Mouse (Mus musculus): ENCODE results near the gene Hist1h2bc. TPM values are rescaled to one million over a fixed set of nuclear protein-coding genes. Genes with fewer than 3 reads are reported as not detected.

Gene Hist1h2bc
- polyA plus RNA-seq, 1 experiment from 2014 or later, result 104 TPM

DNA sequence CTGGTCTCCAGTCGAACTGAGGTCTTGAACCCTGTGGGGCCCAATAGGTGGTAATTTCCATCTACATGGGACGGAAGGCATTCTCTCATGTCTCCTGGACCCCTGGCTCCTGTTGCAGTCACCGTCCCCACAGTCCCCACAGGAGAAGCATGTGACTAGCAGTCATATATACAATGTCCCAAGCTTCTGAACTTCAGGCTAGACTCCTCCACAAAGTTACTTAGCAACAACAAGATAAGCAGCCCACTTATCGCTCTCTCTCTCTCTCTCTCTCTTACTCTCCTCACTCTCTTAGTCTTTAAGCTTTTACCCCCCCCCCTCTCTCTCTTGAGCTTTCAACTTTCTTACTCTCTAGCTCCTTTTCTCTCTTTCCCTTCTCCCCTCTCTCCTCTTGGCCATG lies 40.2 kb downstream of the Hist1h2bc start:
- no peak for ATAC-seq (ENCODE audit: insufficient read depth, low FRiP score, low read depth)
- Histone ChIP-seq H3K4me3 (replicated peaks) (no peak overlapping the region), H3K4me2 (no peak overlapping the region), H3K4me1 (no peaks in the 10 kb centered on the region), H3K27me3 (replicated peaks) (no peaks in the 10 kb centered on the region), H3K9ac (no peak overlapping the region), H3K9me3 (no peaks in the 10 kb centered on the region), H3K36me3 (no peaks in the 10 kb centered on the region), H3K27ac (no peak overlapping the region)
- 71% methylated on average over 4 of the region's 4 CpGs for WGBS

DNA sequence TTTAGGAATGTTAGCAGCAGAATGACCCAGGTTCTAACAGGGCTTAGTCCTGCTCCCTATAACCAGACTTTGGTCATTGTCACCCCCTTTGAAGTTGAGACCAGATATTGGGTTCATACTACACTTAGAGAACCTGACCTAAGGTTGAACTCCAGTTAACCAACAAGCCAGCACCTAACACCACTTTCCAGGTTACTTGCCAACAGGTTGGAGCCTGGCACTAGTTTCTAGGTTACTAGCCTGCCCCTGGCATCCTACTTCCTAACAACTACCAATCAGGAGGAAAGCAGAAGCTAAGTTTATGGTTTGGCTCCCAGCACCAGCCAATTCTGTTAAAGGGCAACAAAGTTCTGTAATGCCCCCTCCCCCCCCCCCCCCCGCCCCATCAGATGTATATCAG lies 41.2 kb downstream of the Hist1h2bc start:
- no peaks in the 10 kb centered on the region for H3K4me1 ChIP-seq
- ATAC-seq (ENCODE audit: insufficient read depth, low FRiP score, low read depth), result no peak
- H3K27me3 ChIP-seq (replicated peaks), result no peaks in the 10 kb centered on the region
- no peak overlapping the region for H3K4me2 ChIP-seq
- H3K9ac ChIP-seq, result no peak overlapping the region
- no CpG with 5 or more reads among the region's 1 CpGs for WGBS
- no peaks in the 10 kb centered on the region for H3K9me3 ChIP-seq
- no peak overlapping the region for H3K27ac ChIP-seq
- H3K4me3 ChIP-seq (replicated peaks), result no peak overlapping the region
- H3K36me3 ChIP-seq, result no peaks in the 10 kb centered on the region

DNA sequence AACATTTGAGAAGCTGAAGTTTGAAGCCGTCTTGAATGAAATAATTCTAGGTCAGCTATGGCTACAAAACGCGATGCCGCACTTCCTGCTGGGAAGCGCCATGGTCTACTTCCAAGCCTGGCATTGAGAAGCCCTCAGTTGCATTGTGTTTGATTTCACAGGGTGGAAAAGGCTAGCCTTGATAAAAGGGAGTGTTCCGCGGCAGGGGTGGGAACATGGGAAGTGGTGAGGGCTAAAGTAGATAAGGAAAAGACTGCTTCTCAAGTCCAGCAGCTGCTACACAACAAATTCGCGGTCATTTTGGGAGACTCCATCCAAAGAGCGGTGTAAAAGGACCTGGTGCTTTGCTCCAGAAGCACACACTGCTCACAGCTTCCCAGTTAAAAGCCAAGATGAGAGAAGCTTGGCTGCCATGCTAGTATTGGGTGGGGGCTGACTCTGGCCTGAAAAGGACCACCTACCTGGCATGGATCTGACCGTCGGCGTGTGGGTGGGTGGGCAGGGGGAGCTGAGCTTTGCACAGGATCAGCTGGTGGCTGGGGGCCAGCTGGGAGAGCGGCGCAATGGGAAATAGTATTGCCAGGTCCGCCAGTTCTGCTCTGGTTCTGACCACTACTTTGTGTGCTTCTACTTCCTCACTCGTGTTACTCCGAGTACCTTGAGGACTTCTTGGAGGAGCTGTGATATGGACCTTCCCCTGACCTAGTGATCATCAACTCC lies 44.6 kb downstream of the Hist1h2bc start:
- H3K27me3 ChIP-seq (replicated peaks), result no peaks in the 10 kb centered on the region
- 81% methylated on average over 18 of the region's 18 CpGs for WGBS
- no peak for ATAC-seq (ENCODE audit: insufficient read depth, low FRiP score, low read depth)
- no peaks in the 10 kb centered on the region for H3K36me3 ChIP-seq
- no peak overlapping the region for H3K9ac ChIP-seq
- H3K4me1 ChIP-seq, result no peaks in the 10 kb centered on the region
- H3K9me3 ChIP-seq, result no peaks in the 10 kb centered on the region
- H3K27ac ChIP-seq, result peak overlapping the region; percentile 4; the same call in 1 of the 2 replicates
- no peak overlapping the region for H3K4me3 ChIP-seq (replicated peaks)
- H3K4me2 ChIP-seq, result no peak overlapping the region

DNA sequence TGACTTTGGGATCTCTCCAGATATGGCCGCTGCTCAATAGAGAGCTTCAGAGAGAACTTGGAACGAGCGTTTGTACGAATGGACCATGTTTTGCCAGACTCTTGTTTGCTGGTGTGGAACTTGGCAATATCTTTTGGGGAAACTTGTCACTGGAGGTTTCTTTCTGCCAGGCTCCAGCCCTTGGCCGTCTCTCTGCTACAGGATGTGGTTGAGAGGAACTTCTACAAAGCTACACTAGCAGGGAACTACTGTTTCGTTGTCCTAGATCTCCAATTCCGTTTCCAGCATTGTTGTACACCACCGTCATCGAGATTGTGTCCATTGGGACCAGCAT lies 45.2 kb downstream of the Hist1h2bc start:
- ATAC-seq (ENCODE audit: insufficient read depth, low FRiP score, low read depth), result no peak
- Histone ChIP-seq H3K4me2 (no peak overlapping the region), H3K4me3 (replicated peaks) (no peak overlapping the region), H3K9ac (no peak overlapping the region), H3K27me3 (replicated peaks) (no peaks in the 10 kb centered on the region), H3K36me3 (no peaks in the 10 kb centered on the region), H3K27ac (peak overlapping the region; percentile 4; the same call in 1 of the 2 replicates), H3K4me1 (no peaks in the 10 kb centered on the region), H3K9me3 (no peaks in the 10 kb centered on the region)
- 89% methylated on average over 9 of the region's 9 CpGs for WGBS

DNA sequence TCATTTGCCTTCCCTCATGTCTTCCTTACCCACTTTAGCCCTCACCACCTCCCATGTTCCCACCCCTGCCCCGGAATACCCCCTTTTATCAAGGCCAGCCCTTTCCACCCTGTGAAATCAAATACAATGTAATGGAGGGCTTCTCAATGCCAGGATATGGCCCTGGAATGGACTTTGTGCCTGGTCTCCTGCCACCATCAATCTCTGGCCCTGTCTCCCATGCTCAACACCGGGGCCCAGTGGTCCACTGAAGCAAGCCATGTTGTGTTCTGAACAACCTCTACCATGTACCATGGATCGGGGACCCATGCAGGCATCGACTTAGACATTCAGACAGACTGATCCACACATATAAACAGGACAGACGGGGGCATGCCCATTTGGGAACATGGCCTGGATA lies 45.7 kb downstream of the Hist1h2bc start:
- no peak overlapping the region for H3K4me2 ChIP-seq
- no peaks in the 10 kb centered on the region for H3K27me3 ChIP-seq (replicated peaks)
- H3K27ac ChIP-seq, result no peak overlapping the region
- no peaks in the 10 kb centered on the region for H3K4me1 ChIP-seq
- no peak overlapping the region for H3K9ac ChIP-seq
- H3K9me3 ChIP-seq, result no peaks in the 10 kb centered on the region
- 90% methylated on average over 5 of the region's 5 CpGs for WGBS
- H3K36me3 ChIP-seq, result no peaks in the 10 kb centered on the region
- no peak for ATAC-seq (ENCODE audit: insufficient read depth, low FRiP score, low read depth)
- H3K4me3 ChIP-seq (replicated peaks), result no peak overlapping the region

DNA sequence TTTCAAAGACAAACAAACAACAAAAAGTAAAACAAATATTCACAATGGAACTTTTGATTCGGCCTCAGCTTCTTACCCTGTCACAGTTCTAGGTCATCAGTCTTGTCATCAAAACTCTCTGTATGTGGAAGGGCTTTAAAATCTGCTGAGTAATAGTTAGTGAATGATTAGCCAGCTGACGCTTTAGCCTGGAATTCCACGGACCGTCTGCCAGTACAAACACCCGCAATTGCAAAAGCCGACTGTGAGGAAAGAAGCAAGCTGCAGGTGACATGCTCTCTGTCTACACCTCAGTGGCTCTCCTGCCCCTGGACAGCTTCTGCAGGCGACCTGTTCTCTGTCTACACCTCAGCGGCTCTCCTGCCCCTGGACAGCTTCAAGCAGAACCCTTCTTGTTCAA lies 46.5 kb downstream of the Hist1h2bc start:
- ATAC-seq (ENCODE audit: insufficient read depth, low FRiP score, low read depth), result peak; percentile 72
- H3K36me3 ChIP-seq, result no peaks in the 10 kb centered on the region
- H3K27me3 ChIP-seq (replicated peaks), result no peaks in the 10 kb centered on the region
- no peaks in the 10 kb centered on the region for H3K4me1 ChIP-seq
- no peak overlapping the region for H3K4me3 ChIP-seq (replicated peaks)
- no peaks in the 10 kb centered on the region for H3K9me3 ChIP-seq
- WGBS, result 18% methylated on average over 8 of the region's 8 CpGs
- no peak overlapping the region for H3K9ac ChIP-seq
- no peak overlapping the region for H3K4me2 ChIP-seq
- no peak overlapping the region for H3K27ac ChIP-seq

DNA sequence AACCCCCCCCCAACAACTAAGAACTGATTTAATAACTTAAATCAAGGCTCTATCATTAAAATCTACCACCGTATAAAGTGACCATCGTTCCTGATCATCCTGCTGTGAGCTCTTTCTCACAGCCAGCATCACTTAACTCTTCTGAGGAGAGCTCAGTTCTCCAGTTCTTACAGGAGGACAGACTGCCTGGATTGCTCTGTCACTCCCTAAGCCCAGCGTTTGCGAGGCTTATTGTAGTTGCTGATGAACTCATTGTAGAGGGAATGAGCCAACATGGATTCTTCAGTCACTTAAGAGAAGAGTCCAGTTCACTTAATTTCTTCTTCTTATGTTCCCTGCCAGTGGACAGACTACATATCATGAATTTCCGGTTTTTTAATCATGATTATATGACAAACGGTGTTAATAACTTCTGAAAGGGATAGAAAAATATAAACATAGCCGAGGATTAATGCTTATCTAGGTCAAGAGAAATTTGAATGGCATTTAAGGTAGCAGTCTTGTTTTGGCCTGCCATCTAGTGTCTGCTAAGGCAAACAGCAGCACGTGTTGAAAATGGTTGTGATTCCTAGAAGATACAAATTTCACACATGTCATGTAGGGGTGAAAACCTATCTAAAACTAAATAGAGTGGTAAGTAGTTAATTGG lies 48.3 kb downstream of the Hist1h2bc start:
- Histone ChIP-seq H3K4me1 (no peaks in the 10 kb centered on the region), H3K9me3 (no peaks in the 10 kb centered on the region), H3K36me3 (no peaks in the 10 kb centered on the region), H3K9ac (no peak overlapping the region), H3K4me2 (no peak overlapping the region), H3K4me3 (replicated peaks) (no peak overlapping the region), H3K27me3 (replicated peaks) (no peaks in the 10 kb centered on the region), H3K27ac (no peak overlapping the region)
- 25% methylated on average over 8 of the region's 8 CpGs for WGBS
- ATAC-seq (ENCODE audit: insufficient read depth, low FRiP score, low read depth), result no peak

DNA sequence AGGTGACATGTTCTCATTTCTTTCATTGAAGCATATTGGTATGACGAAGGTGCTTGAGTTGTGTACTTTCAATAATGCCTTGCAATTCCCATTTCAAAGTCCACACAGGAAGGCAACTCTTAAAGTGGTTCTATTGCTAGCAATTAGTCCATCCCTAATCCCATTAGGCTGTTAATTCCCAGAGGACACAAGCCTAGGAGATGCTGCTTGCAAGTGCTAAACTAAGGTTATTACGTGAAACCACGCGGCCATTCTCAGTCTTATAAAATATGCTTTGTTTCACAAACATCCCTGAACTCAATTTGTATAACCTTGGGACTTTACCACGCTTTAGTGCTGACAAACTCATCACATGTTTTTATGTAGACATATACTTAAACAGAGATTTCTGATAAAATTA lies 53.1 kb downstream of the Hist1h2bc start:
- Histone ChIP-seq H3K27me3 (replicated peaks) (no peaks in the 10 kb centered on the region), H3K4me3 (replicated peaks) (no peak overlapping the region), H3K9me3 (no peaks in the 10 kb centered on the region), H3K4me1 (no peaks in the 10 kb centered on the region), H3K9ac (no peak overlapping the region), H3K4me2 (no peak overlapping the region), H3K36me3 (no peaks in the 10 kb centered on the region), H3K27ac (no peak overlapping the region)
- WGBS, result 88% methylated on average over 5 of the region's 5 CpGs
- no peak for ATAC-seq (ENCODE audit: insufficient read depth, low FRiP score, low read depth)

DNA sequence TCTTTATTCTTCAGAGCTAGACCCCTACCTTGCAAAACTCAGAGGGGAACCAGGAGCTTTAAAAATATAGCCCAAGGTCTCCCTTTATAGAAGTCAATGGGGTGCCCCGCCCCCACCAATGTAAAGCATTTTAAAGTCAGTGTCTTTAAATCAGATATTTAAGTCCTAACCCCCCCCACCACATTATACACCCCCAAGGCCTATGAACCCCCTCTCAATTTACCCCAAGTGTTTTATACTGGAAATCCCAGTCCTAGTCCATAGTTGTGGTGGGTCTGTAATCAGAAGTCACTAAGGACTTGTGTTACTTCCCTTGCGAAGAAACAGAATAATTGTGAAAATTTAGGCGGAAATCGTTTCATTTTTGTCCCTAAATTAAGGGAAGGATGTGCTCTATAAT lies 54.0 kb downstream of the Hist1h2bc start:
- no peak for ATAC-seq (ENCODE audit: insufficient read depth, low FRiP score, low read depth)

DNA sequence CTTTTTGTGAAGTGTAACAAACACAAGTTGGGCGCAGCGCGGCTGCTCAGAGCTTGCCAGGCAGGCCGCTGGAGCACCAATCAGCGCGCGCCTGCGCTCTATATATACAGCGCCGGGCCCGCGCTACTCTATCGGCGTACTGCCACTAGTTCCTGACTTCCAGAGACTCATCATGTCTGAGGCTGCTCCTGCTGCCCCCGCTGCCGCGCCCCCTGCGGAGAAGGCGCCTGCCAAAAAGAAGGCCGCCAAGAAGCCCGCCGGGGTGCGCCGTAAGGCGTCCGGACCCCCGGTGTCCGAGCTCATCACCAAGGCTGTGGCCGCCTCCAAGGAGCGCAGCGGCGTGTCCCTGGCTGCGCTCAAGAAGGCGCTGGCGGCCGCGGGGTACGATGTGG lies 54.7 kb downstream of the Hist1h2bc start, which contains the start of gene Hist1h1c:
Gene Hist1h1c (plus strand): TSS at position 132 of the 392 bp plus-strand sequence.
- WGBS, result under 1% methylated on average over 38 of the region's 38 CpGs
- H3K9me3 ChIP-seq, result no peaks in the 10 kb centered on the region
- H3K4me2 ChIP-seq, result peak within 1 kb of the TSS; percentile 95
- H3K27me3 ChIP-seq (replicated peaks), result no peaks in the 10 kb centered on the region
- H3K9ac ChIP-seq, result peak within 1 kb of the TSS; percentile 91
- H3K4me1 ChIP-seq, result no peaks in the 10 kb centered on the region
- ATAC-seq (ENCODE audit: insufficient read depth, low FRiP score, low read depth), result peak; percentile 91
- H3K36me3 ChIP-seq, result no peaks in the 10 kb centered on the region
- peak within 1 kb of the TSS; percentile 99 for H3K27ac ChIP-seq
- H3K4me3 ChIP-seq (replicated peaks), result peak within 1 kb of the TSS; percentile 64

More for the DNA sequence above, 54.0 kb downstream of the Hist1h2bc start:
- 25% methylated on average over 4 of the region's 4 CpGs for WGBS
- H3K4me3 ChIP-seq (replicated peaks), result peak overlapping the region; percentile 64; the same call in 1 of the 2 replicates
- peak overlapping the region; percentile 99 for H3K27ac ChIP-seq
- no peaks in the 10 kb centered on the region for H3K36me3 ChIP-seq
- H3K9ac ChIP-seq, result no peak overlapping the region
- peak overlapping the region; percentile 95 for H3K4me2 ChIP-seq
- no peaks in the 10 kb centered on the region for H3K9me3 ChIP-seq
- no peaks in the 10 kb centered on the region for H3K27me3 ChIP-seq (replicated peaks)
- H3K4me1 ChIP-seq, result no peaks in the 10 kb centered on the region

DNA sequence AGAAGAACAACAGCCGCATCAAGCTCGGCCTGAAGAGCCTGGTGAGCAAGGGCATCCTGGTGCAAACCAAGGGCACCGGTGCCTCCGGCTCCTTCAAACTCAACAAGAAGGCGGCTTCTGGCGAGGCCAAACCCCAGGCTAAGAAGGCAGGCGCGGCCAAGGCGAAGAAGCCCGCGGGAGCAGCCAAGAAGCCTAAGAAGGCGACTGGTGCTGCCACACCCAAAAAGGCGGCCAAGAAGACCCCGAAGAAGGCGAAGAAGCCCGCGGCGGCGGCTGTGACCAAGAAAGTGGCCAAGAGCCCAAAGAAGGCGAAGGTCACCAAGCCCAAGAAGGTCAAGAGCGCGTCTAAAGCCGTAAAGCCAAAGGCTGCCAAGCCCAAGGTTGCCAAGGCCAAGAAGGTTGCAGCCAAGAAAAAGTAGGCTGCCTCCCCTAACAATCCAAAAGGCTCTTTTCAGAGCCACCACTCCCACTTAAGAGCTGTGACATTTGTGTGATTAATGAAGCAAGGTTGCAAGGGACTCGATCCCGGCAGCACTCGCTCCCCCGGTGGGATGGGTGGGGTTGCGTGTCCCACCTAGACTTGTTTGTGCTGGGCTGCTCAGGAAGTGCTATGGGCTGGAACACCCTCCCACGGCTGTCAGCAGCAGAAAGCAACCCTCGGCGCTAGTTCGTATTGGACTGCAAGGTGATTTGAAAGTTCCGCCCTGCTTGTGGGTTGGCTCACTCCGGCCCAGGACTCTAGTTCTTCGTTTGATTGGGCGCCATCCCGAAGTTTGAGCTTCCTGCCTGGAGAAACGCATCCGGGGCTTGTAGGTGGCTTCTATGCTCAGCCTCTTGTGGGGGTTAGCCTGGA lies 55.3 kb downstream of the Hist1h2bc start:
- H3K4me1 ChIP-seq, result 0 out of 2 replicates have a peak, but pooled peaks cover 2% of the 10 kb centered on the region
- H3K27me3 ChIP-seq (replicated peaks), result no peaks in the 10 kb centered on the region
- peak overlapping the region; percentile 95 for H3K4me2 ChIP-seq
- peak overlapping the region; percentile 64 for H3K4me3 ChIP-seq (replicated peaks)
- H3K9ac ChIP-seq, result peak overlapping the region; percentile 91
- H3K36me3 ChIP-seq, result no peaks in the 10 kb centered on the region
- peak; percentile 89 for ATAC-seq (ENCODE audit: insufficient read depth, low FRiP score, low read depth)
- H3K9me3 ChIP-seq, result no peaks in the 10 kb centered on the region
- under 1% methylated on average over 39 of the region's 39 CpGs for WGBS
- peak overlapping the region; percentile 99 for H3K27ac ChIP-seq

DNA sequence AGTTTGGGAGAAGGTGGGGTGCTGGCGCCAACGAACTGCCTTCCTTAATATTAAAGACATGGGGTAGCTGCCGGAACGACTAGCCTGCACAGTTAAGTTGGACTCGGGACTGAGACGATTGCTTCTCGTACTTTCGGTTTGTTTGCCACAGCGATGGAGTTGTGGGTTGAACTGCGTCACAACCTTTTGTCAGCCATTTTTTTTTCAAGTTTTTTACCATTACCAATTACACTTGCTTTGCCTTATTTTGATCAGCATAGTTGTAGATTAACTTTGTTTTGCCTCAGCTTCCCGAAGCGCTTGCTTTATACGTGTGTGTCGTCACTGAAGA lies 55.9 kb downstream of the Hist1h2bc start:
- H3K4me2 ChIP-seq, result peak overlapping the region; percentile 95
- H3K9ac ChIP-seq, result peak overlapping the region; percentile 91
- no peaks in the 10 kb centered on the region for H3K36me3 ChIP-seq
- 0% methylated on average over 14 of the region's 14 CpGs for WGBS
- no peak for ATAC-seq (ENCODE audit: insufficient read depth, low FRiP score, low read depth)
- no peaks in the 10 kb centered on the region for H3K27me3 ChIP-seq (replicated peaks)
- peak overlapping the region; percentile 64 for H3K4me3 ChIP-seq (replicated peaks)
- H3K27ac ChIP-seq, result peak overlapping the region; percentile 99
- no peaks in the 10 kb centered on the region for H3K9me3 ChIP-seq
- 0 out of 2 replicates have a peak, but pooled peaks cover 2% of the 10 kb centered on the region for H3K4me1 ChIP-seq
